Mouse (Mus musculus) urinary bladder, postnatal 4 days (tissue): Measurements from ENCODE around the gene Tigit.

Experiments
- DNase-seq, 2 experiments: peaks; one replicate each; pipeline ENCODE4 v3.0.0; 2021 to 2022; ENCODE audit warnings: low spot score in 2 of 2

Tigit gene

GRCm38 (mm10) chr16:43668294-43668693 lies 4.3 kb upstream of the Tigit start:
- no peak for DNase-seq

- DNase-seq = no peak
Measured at GRCm38 (mm10) chr16:43664861-43665260, 915 bp upstream of the Tigit start.

- DNase-seq = no peak
Measured at GRCm38 (mm10) chr16:43662124-43663004, 1.6 kb downstream of the Tigit start.

- no peak for DNase-seq
Measured at GRCm38 (mm10) chr16:43661576-43661975, 2.4 kb downstream of the Tigit start.

- no peak for DNase-seq
Measured at GRCm38 (mm10) chr16:43655183-43655787, 8.7 kb downstream of the Tigit start.

- no peak for DNase-seq
Measured at GRCm38 (mm10) chr16:43654269-43654668, 9.7 kb downstream of the Tigit start.

- no peak for DNase-seq
Measured at GRCm38 (mm10) chr16:43653288-43653687, 10.7 kb downstream of the Tigit start.

- DNase-seq = no peak
Measured at GRCm38 (mm10) chr16:43650355-43651080, 13.4 kb downstream of the Tigit start.

- no peak for DNase-seq
Measured at GRCm38 (mm10) chr16:43647641-43648040, 16.3 kb downstream of the Tigit start.

GRCm38 (mm10) chr16:43646943-43647342 lies 17.0 kb downstream of the Tigit start:
- no peak for DNase-seq

GRCm38 (mm10) chr16:43645879-43646278 lies 18.1 kb downstream of the Tigit start:
- DNase-seq = no peak

- no peak for DNase-seq
Measured at GRCm38 (mm10) chr16:43641230-43641629, 22.7 kb downstream of the Tigit start.

GRCm38 (mm10) chr16:43638406-43639049 lies 25.4 kb downstream of the Tigit start:
- no peak for DNase-seq

- no peak for DNase-seq
Measured at GRCm38 (mm10) chr16:43637241-43637640, 26.7 kb downstream of the Tigit start.

GRCm38 (mm10) chr16:43634037-43634436 lies 29.9 kb downstream of the Tigit start:
- no peak for DNase-seq

- no peak for DNase-seq
Measured at GRCm38 (mm10) chr16:43631758-43632157, 32.2 kb downstream of the Tigit start.

GRCm38 (mm10) chr16:43628662-43629061 lies 35.3 kb downstream of the Tigit start:
- DNase-seq = no peak

- no peak for DNase-seq
Measured at GRCm38 (mm10) chr16:43625956-43626355, 38.0 kb downstream of the Tigit start.

GRCm38 (mm10) chr16:43625289-43625688 lies 38.7 kb downstream of the Tigit start:
- no peak for DNase-seq

- no peak for DNase-seq
Measured at GRCm38 (mm10) chr16:43624876-43625275, 39.1 kb downstream of the Tigit start.

GRCm38 (mm10) chr16:43623315-43624000 lies 40.5 kb downstream of the Tigit start:
- no peak for DNase-seq
